In genomic region chr9:65293119-65293518, GRCm38 (mm10) we compare ENCODE assay signal across 8 mouse cellular contexts. TPM values are rescaled to one million over a fixed set of nuclear protein-coding genes. Genes with fewer than 3 reads are reported as not detected.
A peak's percentile ranks its signal among the peaks of the same experiment; 100 is the strongest.
DNase-seq lines count a peak whose midpoint lies in the region; ATAC-seq and TF ChIP-seq lines count a peak whose summit lies in the region.

No protein-coding gene starts in this region.

- H3K4me2 ChIP-seq in forebrain, postnatal 0 days (ENCODE audit: low read depth) = peak overlapping the region; percentile 84

- 36% methylated on average over 5 of the region's 5 CpGs for WGBS in forebrain, postnatal 0 days

- no peaks in the 10 kb centered on the region for H3K9me3 ChIP-seq in forebrain, postnatal 0 days (ENCODE audit: low read length)

- peaks cover 6% of the 10 kb centered on the region; the same call in 1 of the 2 replicates for H3K36me3 ChIP-seq in forebrain, postnatal 0 days (ENCODE audit: insufficient read depth)

- H3K27me3 ChIP-seq in forebrain, postnatal 0 days (ENCODE audit: insufficient read depth, low read length) = no peaks in the 10 kb centered on the region

- peak overlapping the region; percentile 90 for H3K4me3 ChIP-seq in left cerebral cortex, adult 2 months
- H3K4me3 ChIP-seq in forebrain, postnatal 0 days (ENCODE audit: low read depth, low read length) = peak overlapping the region; percentile 99

- H3K27ac ChIP-seq in left cerebral cortex, adult 2 months = no peak overlapping the region
- no peak overlapping the region for H3K27ac ChIP-seq in forebrain, postnatal 0 days (ENCODE audit: low read depth, low read length)

- H3K4me1 ChIP-seq in forebrain, postnatal 0 days (ENCODE audit: insufficient read depth) = peaks cover 13% of the 10 kb centered on the region; the same call in 1 of the 2 replicates

- ATAC-seq in forebrain, postnatal 0 days = no peak
- peak; percentile 17; the same call in 1 of the 2 replicates for ATAC-seq in megakaryocyte progenitor cell, adult 5-6 weeks (replicated peaks; ENCODE audit: poor library complexity)

- DNase-seq in left cerebral cortex, adult 2 months (ENCODE audit: extremely low spot score in 1 of 2, low spot score in 2 of 2) = no peak
- DNase-seq in left cerebral cortex, adult 11 months (ENCODE audit: low spot score) = no peak
- DNase-seq in R1 (ENCODE audit: low read depth, low spot score) = peak; percentile 11
- DNase-seq in forebrain, postnatal 0 days = no peak
- DNase-seq in urinary bladder, postnatal 25 days (ENCODE audit: low spot score) = no peak
- DNase-seq in yolk sac, embryonic 10.5 days (ENCODE audit: low spot score) = no peak
- no peak for DNase-seq in right cerebral cortex, postnatal 36 days (ENCODE audit: low spot score in 2 of 2)

- H3K9ac ChIP-seq in forebrain, postnatal 0 days = peak overlapping the region; percentile 62

- intact Hi-C loops in left cerebral cortex, adult 2 months (cut with DNase I) = no loop called here

- no peak for TF ChIP-seq CTCF in left cerebral cortex, adult 2 months (IDR thresholded peaks at IDR 0.05)
- TF ChIP-seq CTCF in forebrain, postnatal 0 days (IDR thresholded peaks at IDR 0.05; ENCODE audit: low read depth) = no peak

RNA-seq across cellular contexts. Expression of gene Clpx, which starts 0.9 kb away (rescaled TPM):
- 10 to 100 TPM; 29.6 to 34.5 TPM for total RNA-seq in left cerebral cortex, adult 2 months (2021)
- 34.9 and 39.0 TPM in 2 replicates for total RNA-seq in forebrain, postnatal 0 days (2014; rRNA removed)
- 34.4 and 38.7 TPM in 2 replicates for polyA plus RNA-seq in forebrain, postnatal 0 days (2015; fragmentation: Nextera tagmentation; extraction: Ambion mirVana)
- 24.8 and 26.4 TPM in 2 replicates for total RNA-seq in megakaryocyte progenitor cell, adult 5-6 weeks (2015)
- 46.6 and 51.4 TPM in 2 replicates for total RNA-seq in megakaryocyte progenitor cell, adult 5-6 weeks (2017)

RNA-seq across cellular contexts. Expression of gene Cilp, which starts 28.1 kb away (rescaled TPM):
- under 1 TPM in 1 of 2 experiments, not detected in 1; 0.21 TPM for total RNA-seq in left cerebral cortex, adult 2 months (2021)
- 0.14 and 0.46 TPM in 2 replicates for total RNA-seq in forebrain, postnatal 0 days (2014; rRNA removed)
- 0.09 and 0.16 TPM in 2 replicates for polyA plus RNA-seq in forebrain, postnatal 0 days (2015; fragmentation: Nextera tagmentation; extraction: Ambion mirVana)
- total RNA-seq in megakaryocyte progenitor cell, adult 5-6 weeks (2015) = not detected in 2 replicates
- not detected in 2 replicates for total RNA-seq in megakaryocyte progenitor cell, adult 5-6 weeks (2017)

RNA-seq across cellular contexts. Expression of gene Pdcd7, which starts 52.8 kb away (rescaled TPM):
- 10 to 100 TPM; 29.3 to 30.9 TPM for total RNA-seq in left cerebral cortex, adult 2 months (2021)
- 21.8 and 22.0 TPM in 2 replicates for total RNA-seq in forebrain, postnatal 0 days (2014; rRNA removed)
- polyA plus RNA-seq in forebrain, postnatal 0 days (2015; fragmentation: Nextera tagmentation; extraction: Ambion mirVana) = 8.5 and 9.2 TPM in 2 replicates
- total RNA-seq in megakaryocyte progenitor cell, adult 5-6 weeks (2015) = 16.8 and 20.1 TPM in 2 replicates
- total RNA-seq in megakaryocyte progenitor cell, adult 5-6 weeks (2017) = 18.2 and 28.5 TPM in 2 replicates
